In the genomic region with DNA sequence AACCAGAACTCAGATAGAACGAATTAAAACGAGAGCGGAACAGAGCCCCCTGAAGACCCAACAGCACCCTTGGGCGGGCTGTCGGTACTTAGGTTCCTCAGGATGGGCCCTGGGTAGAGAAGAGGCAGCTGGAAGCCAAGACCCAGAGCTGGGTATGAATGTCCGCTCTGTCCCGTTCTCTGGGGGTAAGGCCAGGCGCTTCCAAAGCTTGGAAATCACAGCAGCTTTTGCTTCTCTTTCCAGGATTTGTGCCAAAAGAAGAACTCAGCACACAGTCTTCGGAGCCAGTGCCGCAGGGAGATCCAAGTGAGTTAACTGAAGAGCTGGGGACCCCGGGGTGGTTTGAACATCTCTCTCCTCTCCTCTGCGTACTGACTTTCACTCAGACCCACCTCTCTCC, we compare ENCODE assay signal across 17 mouse cellular contexts.
DNase-seq lines count a peak whose midpoint lies in the region; ATAC-seq lines count a peak whose summit lies in the region.
"Had no signal": no experiment of that assay in that cellular context is flagged by ENCODE, and none has a peak within 500 bp of the region (broad histone marks: within the 10 kb centered on the region; RNA-seq: fewer than 3 reads in every experiment).

No protein-coding gene starts in this region.

- no peak overlapping the region for H3K9ac ChIP-seq in hindbrain, embryonic 14.5 days
- no peak overlapping the region for H3K9ac ChIP-seq in hindbrain, embryonic 12.5 days
- H3K9ac ChIP-seq: embryonic facial prominence, embryonic 12.5 days; heart, embryonic 13.5 days; limb, embryonic 15.5 days had no signal

- no peaks in the 10 kb centered on the region for H3K27me3 ChIP-seq in hindbrain, embryonic 14.5 days (ENCODE audit: control insufficient read depth, insufficient read depth, low read length)
- H3K27me3 ChIP-seq in hindbrain, embryonic 12.5 days: no peaks in the 10 kb centered on the region
- H3K27me3 ChIP-seq: embryonic facial prominence, embryonic 12.5 days; limb, embryonic 15.5 days had no signal

- no peaks in the 10 kb centered on the region for H3K9me3 ChIP-seq in hindbrain, embryonic 14.5 days (ENCODE audit: control insufficient read depth, low read length)
- no peaks in the 10 kb centered on the region for H3K9me3 ChIP-seq in hindbrain, embryonic 12.5 days (replicated peaks)
- H3K9me3 ChIP-seq: embryonic facial prominence, embryonic 12.5 days; heart, embryonic 13.5 days; limb, embryonic 15.5 days had no signal

- DNase-seq in cerebellum, postnatal 10 days: peak; percentile 42 to 44
- no peak for DNase-seq in cerebellum, adult 11 months
- DNase-seq in hindbrain, embryonic 14.5 days (ENCODE audit: low spot score): no peak
- peak; percentile 24 for DNase-seq in lung, postnatal 10 days
- DNase-seq in lung, postnatal 4 days: no peak
- peak; percentile 14 for DNase-seq in right cerebral cortex, postnatal 4 days
- DNase-seq in ovary, postnatal 14 days (ENCODE audit: low spot score): no peak
- DNase-seq: adrenal gland, postnatal 36 days; heart, postnatal 4 days; lung, adult 18-20 months; retina, postnatal 1 day had no signal

- H3K4me1 ChIP-seq in hindbrain, embryonic 14.5 days (replicated peaks; ENCODE audit: control insufficient read depth, insufficient read depth, low read length): no peaks in the 10 kb centered on the region; the same call in 1 of the 2 replicates
- no peaks in the 10 kb centered on the region for H3K4me1 ChIP-seq in hindbrain, embryonic 12.5 days
- H3K4me1 ChIP-seq: embryonic facial prominence, embryonic 12.5 days; heart, embryonic 13.5 days; limb, embryonic 15.5 days had no signal

- ATAC-seq in hindbrain, embryonic 14.5 days (ENCODE audit: low FRiP score): peak; percentile 35; the same call in 1 of the 2 replicates
- no peak for ATAC-seq in hindbrain, embryonic 12.5 days (ENCODE audit: low FRiP score)

- WGBS in hindbrain, embryonic 14.5 days: 78% methylated on average over 12 of the region's 12 CpGs
- WGBS in hindbrain, embryonic 12.5 days: 88% methylated on average over 12 of the region's 12 CpGs

- no peak overlapping the region for H3K4me3 ChIP-seq in hindbrain, embryonic 14.5 days (replicated peaks; ENCODE audit: low read length)
- no peak overlapping the region for H3K4me3 ChIP-seq in hindbrain, embryonic 12.5 days
- H3K4me3 ChIP-seq: embryonic facial prominence, embryonic 12.5 days; heart, embryonic 13.5 days; limb, embryonic 15.5 days had no signal

- no peak overlapping the region for H3K4me2 ChIP-seq in hindbrain, embryonic 14.5 days (replicated peaks)
- no peak overlapping the region for H3K4me2 ChIP-seq in hindbrain, embryonic 12.5 days (replicated peaks)
- H3K4me2 ChIP-seq: embryonic facial prominence, embryonic 12.5 days; heart, embryonic 13.5 days; limb, embryonic 15.5 days had no signal

- no peak overlapping the region for H3K27ac ChIP-seq in hindbrain, embryonic 14.5 days
- no peak overlapping the region for H3K27ac ChIP-seq in hindbrain, embryonic 12.5 days
- H3K27ac ChIP-seq: embryonic facial prominence, embryonic 12.5 days; heart, embryonic 13.5 days; kidney, postnatal 0 days; limb, embryonic 15.5 days; macrophage had no signal

- H3K36me3 ChIP-seq in hindbrain, embryonic 14.5 days (replicated peaks; ENCODE audit: control insufficient read depth, insufficient read depth): no peaks in the 10 kb centered on the region
- no peaks in the 10 kb centered on the region for H3K36me3 ChIP-seq in hindbrain, embryonic 12.5 days
- H3K36me3 ChIP-seq: embryonic facial prominence, embryonic 12.5 days; heart, embryonic 13.5 days; limb, embryonic 15.5 days had no signal

Comparison
In these comparisons a context has a peak if more than half of its experiments do, and no peak if none do; other contexts are left out.
1. DNase-seq: peak in cerebellum, postnatal 10 days (2 of 2), lung, postnatal 10 days (single experiment) and right cerebral cortex, postnatal 4 days (single experiment); none in cerebellum, adult 11 months (single experiment), hindbrain, embryonic 14.5 days (single experiment), lung, postnatal 4 days (0 of 2) and ovary, postnatal 14 days (single experiment).